8 mouse cellular contexts compared by ENCODE assay signal in genomic region chr13:47277000-47277823, GRCm38 (mm10).
DNase-seq lines count a peak whose midpoint lies in the region; ATAC-seq and TF ChIP-seq lines count a peak whose summit lies in the region.

No protein-coding gene starts in this region.

- WGBS in liver, postnatal 0 days (ENCODE audit: insufficient replicate concordance): 42% methylated on average over 13 of the region's 13 CpGs
- WGBS in liver, embryonic 11.5 days: 38% methylated on average over 13 of the region's 13 CpGs

- intact Hi-C loops in heart, postnatal 25 days (cut with DNase I): loop anchor here (5.0 kb wide), 1 partner anchor 55 kb away; no protein-coding TSS in a partner anchor

- H3K4me1 ChIP-seq in liver, postnatal 0 days (ENCODE audit: insufficient read depth): peaks cover 14% of the 10 kb centered on the region
- H3K4me1 ChIP-seq in liver, embryonic 11.5 days (replicated peaks; ENCODE audit: control insufficient read depth, insufficient read depth, low read length): 0 out of 2 replicates have a peak, but pooled peaks cover 4% of the 10 kb centered on the region

- TF ChIP-seq EP300 in liver, postnatal 0 days (IDR thresholded peaks at IDR 0.05; ENCODE audit: low read depth): no peak

- H3K4me2 ChIP-seq in liver, postnatal 0 days (ENCODE audit: low read depth, low read length): no peak overlapping the region
- H3K4me2 ChIP-seq in liver, embryonic 11.5 days: no peak overlapping the region

- H3K27me3 ChIP-seq in liver, postnatal 0 days (ENCODE audit: insufficient read depth, low read length): no peaks in the 10 kb centered on the region
- no peaks in the 10 kb centered on the region for H3K27me3 ChIP-seq in liver, embryonic 11.5 days (replicated peaks; ENCODE audit: control insufficient read depth, insufficient read depth, low read length)

- H3K9ac ChIP-seq in liver, postnatal 0 days (replicated peaks): no peak overlapping the region
- no peak overlapping the region for H3K9ac ChIP-seq in liver, embryonic 11.5 days (ENCODE audit: low read depth, low read length)

- no peak overlapping the region for H3K27ac ChIP-seq in liver, postnatal 0 days (ENCODE audit: low read depth)
- H3K27ac ChIP-seq in liver, embryonic 11.5 days (ENCODE audit: low read depth, low read length): no peak overlapping the region; the same call in 1 of the 2 replicates

- DNase-seq in cerebellum, postnatal 14 days: peak; percentile 12 to 18
- DNase-seq in cerebellum, adult 11 months: no peak
- DNase-seq in embryo, embryonic 11.5 days (ENCODE audit: low read depth, low spot score): peak; percentile 16
- peak; percentile 14 for DNase-seq in heart, postnatal 25 days (ENCODE audit: low spot score)
- peak; percentile 35 for DNase-seq in lung, postnatal 14 days
- DNase-seq in liver, postnatal 0 days: no peak
- no peak for DNase-seq in liver, embryonic 11.5 days (ENCODE audit: low spot score)

- no peaks in the 10 kb centered on the region for H3K36me3 ChIP-seq in liver, postnatal 0 days (replicated peaks; ENCODE audit: insufficient read depth, low read length)
- H3K36me3 ChIP-seq in liver, embryonic 11.5 days (ENCODE audit: control insufficient read depth, insufficient read depth, low read length): no peaks in the 10 kb centered on the region

- ATAC-seq in liver, postnatal 0 days: no peak
- no peak for ATAC-seq in megakaryocyte-erythroid progenitor cell, adult 5-6 weeks (replicated peaks; ENCODE audit: low FRiP score, low TSS enrichment, poor library complexity, severe bottlenecking)
- no peak for ATAC-seq in liver, embryonic 11.5 days (replicated peaks; ENCODE audit: low FRiP score)

- TF ChIP-seq CTCF in liver, postnatal 0 days (IDR thresholded peaks at IDR 0.05; ENCODE audit: low read depth): no peak

- H3K4me3 ChIP-seq in liver, postnatal 0 days (ENCODE audit: low read depth, low read length): no peak overlapping the region
- no peak overlapping the region for H3K4me3 ChIP-seq in liver, embryonic 11.5 days (ENCODE audit: low read depth, low read length)

- H3K9me3 ChIP-seq in liver, postnatal 0 days (ENCODE audit: low read length): no peaks in the 10 kb centered on the region
- no peaks in the 10 kb centered on the region for H3K9me3 ChIP-seq in liver, embryonic 11.5 days (ENCODE audit: control insufficient read depth, low read length)

Comparison
In these comparisons a context has a peak if more than half of its experiments do, and no peak if none do; other contexts are left out.
1. DNase-seq: peak in cerebellum, postnatal 14 days (2 of 2), embryo, embryonic 11.5 days (single experiment), heart, postnatal 25 days (single experiment) and lung, postnatal 14 days (single experiment); none in cerebellum, adult 11 months (single experiment), liver, postnatal 0 days (single experiment) and liver, embryonic 11.5 days (single experiment).